Mouse (Mus musculus) limb, embryonic 15.5 days (tissue): ENCODE results near the gene Ceacam16. TPM values are rescaled to one million over a fixed set of nuclear protein-coding genes. Genes with fewer than 3 reads are reported as not detected.
A peak's percentile ranks its signal among the peaks of the same experiment; 100 is the strongest.

Source experiments
- ATAC-seq: fragments of 200-750 bp; cut with Nextera tagmentation; 2 replicates; pipeline ENCODE4 v1.8.0; 2017; ENCODE audit warnings: low read depth, moderate TSS enrichment; ENCODE audit not compliant: insufficient number of reproducible peaks, low FRiP score, low TSS enrichment
- H3K27ac ChIP-seq: fragments of 300-500 bp; sonication (generic); 2 replicates; pipeline ENCODE4 v1.5.1; 2015; ENCODE audit warnings: moderate library complexity, mild to moderate bottlenecking, inconsistent platforms
- H3K27me3 ChIP-seq: fragments of 300-500 bp; sonication (generic); 2 replicates; pipeline ENCODE4 v1.6.1; 2015; ENCODE audit warnings: inconsistent platforms
- H3K36me3 ChIP-seq: fragments of 300-500 bp; sonication (generic); 2 replicates; pipeline ENCODE4 v1.6.1; 2015; ENCODE audit warnings: inconsistent platforms
- H3K4me1 ChIP-seq: fragments of 300-500 bp; sonication (generic); 2 replicates; pipeline ENCODE4 v1.6.1; 2015; ENCODE audit warnings: inconsistent platforms
- H3K4me2 ChIP-seq: fragments of 300-500 bp; sonication (generic); 2 replicates; pipeline ENCODE4 v1.6.1; 2015; ENCODE audit warnings: mild to moderate bottlenecking, inconsistent platforms
- H3K4me3 ChIP-seq: fragments of 300-500 bp; sonication (generic); 2 replicates; pipeline ENCODE4 v1.5.1; 2015; ENCODE audit warnings: mild to moderate bottlenecking, inconsistent platforms
- H3K9ac ChIP-seq: fragments of 300-500 bp; sonication (generic); 2 replicates; pipeline ENCODE4 v1.6.1; 2015; ENCODE audit warnings: inconsistent platforms
- H3K9me3 ChIP-seq: fragments of 300-500 bp; sonication (generic); 2 replicates; pipeline ENCODE4 v1.6.1; 2016; ENCODE audit warnings: inconsistent platforms
- WGBS: fragments of 180-500 bp; shearing (Covaris S2); methylation state at CpG from one replicate; pipeline ENCODE4 v1.1.7; 2015; 5-methylcytosine and 5-hydroxymethylcytosine counted together
- polyA plus RNA-seq: library from polyadenylated mRNA; unstranded; fragments of >200 nt; fragmentation: Nextera tagmentation; extraction: Ambion mirVana; gene quantifications from 2 replicates; pipeline ENCODE4 v1.2.1, GENCODE M21; 2015

Ceacam16 gene
- polyA plus RNA-seq, 1 experiment from 2014 or later: not detected

GRCm38 (mm10) chr7:19840936-19841335, 20.2 kb downstream of the Ceacam16 start:
- H3K4me3 ChIP-seq: no peak overlapping the region
- H3K9ac ChIP-seq: no peak overlapping the region
- no peak for ATAC-seq
- H3K9me3 ChIP-seq: no peaks in the 10 kb centered on the region
- H3K27ac ChIP-seq: no peak overlapping the region
- no peaks in the 10 kb centered on the region for H3K36me3 ChIP-seq
- H3K27me3 ChIP-seq: peaks cover 26% of the 10 kb centered on the region
- peaks cover 2% of the 10 kb centered on the region; the same call in 1 of the 2 replicates for H3K4me1 ChIP-seq
- H3K4me2 ChIP-seq: no peak overlapping the region
- 75% methylated on average over 3 of the region's 3 CpGs for WGBS

- Histone ChIP-seq H3K9ac (no peak overlapping the region), H3K4me2 (no peak overlapping the region), H3K4me1 (peaks cover 2% of the 10 kb centered on the region; the same call in 1 of the 2 replicates), H3K36me3 (no peaks in the 10 kb centered on the region), H3K4me3 (no peak overlapping the region), H3K9me3 (no peaks in the 10 kb centered on the region), H3K27ac (no peak overlapping the region), H3K27me3 (peaks cover 26% of the 10 kb centered on the region)
- 79% methylated on average over 4 of the region's 4 CpGs for WGBS
- ATAC-seq: no peak
These were observed 20.7 kb downstream of the Ceacam16 start for GRCm38 (mm10) chr7:19840371-19840770.

GRCm38 (mm10) chr7:19836843-19837242, 24.3 kb downstream of the Ceacam16 start:
- no peaks in the 10 kb centered on the region for H3K9me3 ChIP-seq
- no peak overlapping the region for H3K4me2 ChIP-seq
- WGBS: 52% methylated on average over 3 of the region's 3 CpGs
- H3K27me3 ChIP-seq: 0 out of 2 replicates have a peak, but pooled peaks cover 3% of the 10 kb centered on the region
- no peak overlapping the region for H3K27ac ChIP-seq
- no peak overlapping the region for H3K4me3 ChIP-seq
- ATAC-seq: no peak
- peaks cover 4% of the 10 kb centered on the region for H3K4me1 ChIP-seq
- H3K9ac ChIP-seq: no peak overlapping the region
- H3K36me3 ChIP-seq: no peaks in the 10 kb centered on the region

GRCm38 (mm10) chr7:19834055-19834454, 27.0 kb downstream of the Ceacam16 start:
- Histone ChIP-seq H3K4me2 (no peak overlapping the region), H3K4me3 (no peak overlapping the region), H3K36me3 (no peaks in the 10 kb centered on the region), H3K4me1 (peaks cover 14% of the 10 kb centered on the region), H3K27me3 (no peaks in the 10 kb centered on the region), H3K9ac (no peak overlapping the region), H3K9me3 (no peaks in the 10 kb centered on the region), H3K27ac (no peak overlapping the region)
- WGBS: 74% methylated on average over 3 of the region's 3 CpGs
- ATAC-seq: no peak

- peak; percentile 46; the same call in 1 of the 2 replicates for ATAC-seq
- H3K9me3 ChIP-seq: no peaks in the 10 kb centered on the region
- H3K9ac ChIP-seq: no peak overlapping the region
- H3K27ac ChIP-seq: no peak overlapping the region
- peaks cover 17% of the 10 kb centered on the region for H3K4me1 ChIP-seq
- no peak overlapping the region for H3K4me3 ChIP-seq
- no peaks in the 10 kb centered on the region for H3K27me3 ChIP-seq
- no peak overlapping the region for H3K4me2 ChIP-seq
- H3K36me3 ChIP-seq: no peaks in the 10 kb centered on the region
- 42% methylated on average over 9 of the region's 9 CpGs for WGBS
These were observed 29.3 kb downstream of the Ceacam16 start for GRCm38 (mm10) chr7:19831837-19832236.

GRCm38 (mm10) chr7:19830682-19831156, 30.4 kb downstream of the Ceacam16 start:
- no peak overlapping the region for H3K9ac ChIP-seq
- WGBS: 29% methylated on average over 13 of the region's 13 CpGs
- peak overlapping the region; percentile 6; the same call in 1 of the 2 replicates for H3K27ac ChIP-seq
- H3K4me1 ChIP-seq: peaks cover 20% of the 10 kb centered on the region
- H3K27me3 ChIP-seq: no peaks in the 10 kb centered on the region
- no peak overlapping the region for H3K4me2 ChIP-seq
- H3K4me3 ChIP-seq: no peak overlapping the region
- H3K9me3 ChIP-seq: no peaks in the 10 kb centered on the region
- ATAC-seq: peak; percentile 38; the same call in 1 of the 2 replicates
- no peaks in the 10 kb centered on the region for H3K36me3 ChIP-seq

- no peaks in the 10 kb centered on the region for H3K36me3 ChIP-seq
- no peaks in the 10 kb centered on the region for H3K27me3 ChIP-seq
- WGBS: 75% methylated on average over 3 of the region's 3 CpGs
These were observed 31.4 kb downstream of the Ceacam16 start for GRCm38 (mm10) chr7:19829694-19830093.

GRCm38 (mm10) chr7:19826756-19827155, 34.3 kb downstream of the Ceacam16 start:
- peaks cover 15% of the 10 kb centered on the region for H3K27me3 ChIP-seq
- H3K9ac ChIP-seq: no peak overlapping the region
- no peak overlapping the region; the same call in 1 of the 2 replicates for H3K27ac ChIP-seq
- H3K9me3 ChIP-seq: no peaks in the 10 kb centered on the region
- no peaks in the 10 kb centered on the region for H3K36me3 ChIP-seq
- WGBS: 19% methylated on average over 5 of the region's 6 CpGs
- H3K4me1 ChIP-seq: peaks cover 42% of the 10 kb centered on the region
- no peak for ATAC-seq
- no peak overlapping the region for H3K4me2 ChIP-seq
- no peak overlapping the region for H3K4me3 ChIP-seq

More at GRCm38 (mm10) chr7:19829694-19830093, 31.4 kb downstream of the Ceacam16 start:
- Histone ChIP-seq H3K4me2 (no peak overlapping the region), H3K9ac (no peak overlapping the region), H3K4me1 (peaks cover 21% of the 10 kb centered on the region), H3K9me3 (no peaks in the 10 kb centered on the region), H3K4me3 (no peak overlapping the region), H3K27ac (no peak overlapping the region)
- no peak for ATAC-seq

GRCm38 (mm10) chr7:19824182-19824973, 36.7 kb downstream of the Ceacam16 start:
- H3K4me3 ChIP-seq: 0 out of 2 replicates have a peak overlapping the region, but pooled peaks have one; percentile 2
- peak overlapping the region; percentile 91 for H3K27ac ChIP-seq
- H3K9me3 ChIP-seq: no peaks in the 10 kb centered on the region
- no peak overlapping the region for H3K9ac ChIP-seq
- peaks cover 23% of the 10 kb centered on the region for H3K27me3 ChIP-seq
- H3K4me2 ChIP-seq: peak overlapping the region; percentile 25
- H3K36me3 ChIP-seq: no peaks in the 10 kb centered on the region
- H3K4me1 ChIP-seq: peaks cover 33% of the 10 kb centered on the region
- WGBS: 21% methylated on average over 26 of the region's 26 CpGs
- ATAC-seq: peak; percentile 85

GRCm38 (mm10) chr7:19823256-19824181, 37.6 kb downstream of the Ceacam16 start:
- Histone ChIP-seq H3K4me1 (peaks cover 34% of the 10 kb centered on the region), H3K27me3 (peaks cover 23% of the 10 kb centered on the region), H3K9me3 (no peaks in the 10 kb centered on the region), H3K9ac (no peak overlapping the region), H3K4me2 (peak overlapping the region; percentile 25), H3K27ac (peak overlapping the region; percentile 91), H3K36me3 (no peaks in the 10 kb centered on the region), H3K4me3 (0 out of 2 replicates have a peak overlapping the region, but pooled peaks have one; percentile 2)
- WGBS: 29% methylated on average over 16 of the region's 16 CpGs
- ATAC-seq: peak; percentile 28; the same call in 1 of the 2 replicates

GRCm38 (mm10) chr7:19822604-19823058, 38.5 kb downstream of the Ceacam16 start, which contains the start of gene Bcl3:
Bcl3 (minus strand) TSS chr7:19822770.
- Histone ChIP-seq H3K9me3 (no peaks in the 10 kb centered on the region), H3K27me3 (peaks cover 23% of the 10 kb centered on the region), H3K4me1 (peaks cover 43% of the 10 kb centered on the region), H3K36me3 (no peaks in the 10 kb centered on the region), H3K4me2 (peak within 1 kb of the TSS; percentile 77), H3K4me3 (peak within 1 kb of the TSS; percentile 47), H3K9ac (peak within 1 kb of the TSS; percentile 47), H3K27ac (peak within 1 kb of the TSS; percentile 91)
- WGBS: 1% methylated on average over 34 of the region's 42 CpGs
- no peak for ATAC-seq
